Mouse (Mus musculus) brain, adult 2 months (tissue): Measurements from ENCODE around the gene Csmd2.
A peak's percentile ranks its signal among the peaks of the same experiment; 100 is the strongest.

Experiments used
- DNase-seq: peaks from one replicate; pipeline ENCODE4 v3.0.0; 2011; ENCODE audit warnings: low read depth, low spot score

The Csmd2 gene

DNA sequence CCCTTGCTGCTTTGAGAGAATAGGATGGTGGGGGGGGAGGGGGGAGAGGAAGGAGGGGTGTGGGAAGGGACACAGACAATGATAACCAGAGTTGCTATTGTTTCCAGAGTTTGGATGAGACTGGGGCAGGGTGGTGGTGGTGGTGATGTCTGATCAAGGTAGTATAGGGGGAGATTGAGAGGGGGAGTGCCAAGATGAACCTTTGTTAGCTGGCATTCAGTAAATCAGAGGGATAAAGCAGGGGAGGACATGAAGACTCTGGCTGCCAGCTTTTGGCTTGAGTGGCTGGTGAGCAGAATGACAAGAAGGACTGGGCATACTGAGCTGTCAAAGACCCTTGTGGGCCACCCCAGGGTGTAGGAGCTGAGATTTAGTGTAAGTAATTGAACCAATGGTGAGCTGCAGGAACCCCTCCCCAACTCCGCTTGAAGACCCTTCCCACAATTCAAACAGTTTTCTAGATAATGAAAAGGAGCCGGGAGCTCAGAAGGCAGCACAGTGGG lies 254.2 kb downstream of the Csmd2 start:
- DNase-seq, result no peak

- DNase-seq, result no peak
Measured at GRCm38 (mm10) chr4:128245201-128245600, 257.5 kb downstream of the Csmd2 start.

- DNase-seq, result no peak
Measured at GRCm38 (mm10) chr4:128248676-128249075, 261.0 kb downstream of the Csmd2 start.

- DNase-seq, result peak; percentile 53
Measured at GRCm38 (mm10) chr4:128259211-128259610, 271.6 kb downstream of the Csmd2 start.

- peak; percentile 75 for DNase-seq
Measured at GRCm38 (mm10) chr4:128260907-128261560, 273.4 kb downstream of the Csmd2 start, which contains the start of gene Hmgb4. TSS of gene Hmgb4 (minus strand) at chr4:128260957.

DNA sequence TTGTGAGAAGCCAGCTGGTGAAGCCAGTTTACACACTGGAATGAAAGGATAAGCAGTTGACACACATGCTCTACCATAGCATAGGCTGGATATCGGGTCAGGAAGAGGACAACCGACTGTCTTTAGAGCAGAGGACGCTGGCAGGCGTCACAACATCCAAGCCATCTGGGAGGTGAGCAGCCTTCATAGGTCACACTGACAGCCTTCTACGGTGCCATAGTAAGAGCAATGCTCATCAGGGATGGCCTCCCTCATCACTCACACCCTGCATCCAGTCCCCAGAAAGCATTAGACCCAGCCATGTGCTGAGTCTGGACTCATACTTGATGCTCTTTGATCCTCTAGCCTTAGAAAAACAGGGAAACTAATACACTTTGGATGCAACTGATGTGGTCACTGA lies 276.8 kb downstream of the Csmd2 start:
- no peak for DNase-seq

GRCm38 (mm10) chr4:128265341-128265740 lies 277.7 kb downstream of the Csmd2 start:
- peak; percentile 47 for DNase-seq

- no peak for DNase-seq
Measured at GRCm38 (mm10) chr4:128269261-128269875, 281.7 kb downstream of the Csmd2 start.

- no peak for DNase-seq
Measured at GRCm38 (mm10) chr4:128270177-128270576, 282.5 kb downstream of the Csmd2 start.

- DNase-seq, result peak; percentile 26
Measured at GRCm38 (mm10) chr4:128270931-128271330, 283.3 kb downstream of the Csmd2 start.

DNA sequence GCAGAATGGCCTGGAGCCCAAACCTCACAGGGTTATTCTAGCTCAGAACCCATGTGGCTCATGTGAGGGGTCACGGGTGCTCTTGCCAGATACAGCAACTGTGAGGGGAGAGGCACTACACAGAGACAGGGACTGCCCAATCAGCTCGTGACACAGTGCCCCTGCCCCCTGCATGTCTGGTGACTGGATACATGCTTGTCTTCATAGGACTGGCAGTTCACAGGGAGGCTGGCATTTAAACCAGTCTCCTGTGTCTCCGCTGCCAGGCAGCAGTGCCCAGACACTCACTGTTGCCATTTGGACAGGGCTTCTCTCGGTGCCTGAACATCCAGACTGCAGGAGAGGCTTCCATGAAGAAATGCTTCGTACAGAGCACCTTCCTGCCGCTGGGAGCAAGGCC lies 284.8 kb downstream of the Csmd2 start:
- peak; percentile 20 for DNase-seq

DNA sequence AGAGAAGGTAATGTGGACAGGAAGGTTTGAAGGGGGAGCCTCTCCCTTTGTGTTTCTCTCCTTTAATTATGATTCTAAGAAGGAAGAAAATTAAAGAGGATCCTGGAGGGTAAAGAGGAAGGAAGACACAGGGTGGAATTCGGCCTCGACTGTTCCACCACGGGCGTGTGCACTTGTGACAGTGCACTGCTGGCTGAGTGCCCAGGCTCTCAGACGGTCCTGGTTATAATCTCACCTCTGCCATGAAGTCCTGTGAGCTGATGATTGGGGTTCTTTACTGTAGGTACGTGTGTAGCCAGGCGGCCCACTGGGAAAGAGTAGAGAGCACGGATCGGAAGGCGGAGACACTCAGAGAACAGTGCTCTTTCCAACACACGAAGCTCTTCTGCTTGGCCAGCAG lies 285.5 kb downstream of the Csmd2 start:
- no peak for DNase-seq

DNA sequence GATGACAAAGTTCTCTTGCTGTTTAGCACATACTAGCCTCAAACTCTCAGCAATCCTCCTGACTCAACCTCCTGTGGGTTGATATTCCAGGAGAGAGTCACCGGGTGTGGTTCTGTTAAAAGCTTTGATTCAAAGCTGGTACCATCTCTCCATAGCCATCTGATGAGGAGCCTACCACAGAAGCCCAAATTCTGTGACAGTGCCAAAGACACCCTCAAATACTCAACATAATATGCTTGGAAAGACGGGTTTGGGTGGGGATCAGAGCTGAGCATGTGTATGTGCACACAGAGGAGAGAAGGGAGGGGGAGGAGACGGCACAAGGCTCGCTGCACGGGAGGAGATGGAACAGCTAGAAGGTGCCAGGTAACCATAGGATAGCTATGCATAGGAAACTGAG lies 287.5 kb downstream of the Csmd2 start:
- peak; percentile 54 for DNase-seq

GRCm38 (mm10) chr4:128275586-128275985 lies 287.9 kb downstream of the Csmd2 start:
- peak; percentile 66 for DNase-seq

- DNase-seq, result peak; percentile 66
Measured at GRCm38 (mm10) chr4:128285009-128285408, 297.4 kb downstream of the Csmd2 start.

DNA sequence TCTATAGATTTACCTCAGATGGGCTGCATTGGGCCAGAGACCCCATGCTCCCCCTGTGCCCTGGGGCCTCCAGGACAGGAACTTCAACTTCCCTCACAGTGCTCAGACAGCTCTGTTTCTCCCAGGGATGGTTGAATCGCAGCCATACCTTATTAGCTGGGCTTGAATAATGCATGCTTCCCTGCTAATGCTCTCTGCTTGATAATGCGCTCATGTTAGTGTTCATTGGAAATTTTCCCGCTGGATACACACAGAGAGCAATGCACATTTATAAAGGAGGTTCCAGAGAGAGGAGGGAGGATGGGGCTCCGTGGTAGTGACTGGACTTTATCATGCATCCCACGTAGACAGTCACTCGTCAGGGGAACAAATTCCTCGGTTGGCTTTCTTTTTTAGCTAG lies 300.4 kb downstream of the Csmd2 start:
- peak; percentile 9 for DNase-seq

- DNase-seq, result peak; percentile 85
Measured at GRCm38 (mm10) chr4:128304049-128304448, 316.4 kb downstream of the Csmd2 start.

- DNase-seq, result peak; percentile 47
Measured at GRCm38 (mm10) chr4:128306011-128306410, 318.4 kb downstream of the Csmd2 start.

- no peak for DNase-seq
Measured at GRCm38 (mm10) chr4:128315328-128315727, 327.7 kb downstream of the Csmd2 start.

DNA sequence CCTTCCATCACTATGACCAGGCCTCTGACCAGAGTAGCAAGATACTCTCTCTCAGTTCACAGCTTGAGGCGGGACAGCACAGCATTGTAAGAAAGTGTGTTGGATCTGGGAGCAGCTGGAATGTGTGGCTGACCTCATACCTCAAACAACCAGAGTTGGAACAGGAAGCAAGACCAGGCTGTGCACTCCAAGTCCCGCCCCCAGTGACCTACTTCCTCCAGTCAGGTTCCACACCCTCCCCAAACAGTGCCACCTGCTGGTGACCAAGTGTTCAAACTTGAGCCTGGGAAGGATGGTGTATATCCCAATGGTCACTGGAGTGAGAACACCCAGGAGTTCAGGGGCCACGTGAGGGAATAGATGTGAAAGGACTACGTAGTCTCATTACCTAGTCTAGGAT lies 330.3 kb downstream of the Csmd2 start:
- DNase-seq, result peak; percentile 40

DNA sequence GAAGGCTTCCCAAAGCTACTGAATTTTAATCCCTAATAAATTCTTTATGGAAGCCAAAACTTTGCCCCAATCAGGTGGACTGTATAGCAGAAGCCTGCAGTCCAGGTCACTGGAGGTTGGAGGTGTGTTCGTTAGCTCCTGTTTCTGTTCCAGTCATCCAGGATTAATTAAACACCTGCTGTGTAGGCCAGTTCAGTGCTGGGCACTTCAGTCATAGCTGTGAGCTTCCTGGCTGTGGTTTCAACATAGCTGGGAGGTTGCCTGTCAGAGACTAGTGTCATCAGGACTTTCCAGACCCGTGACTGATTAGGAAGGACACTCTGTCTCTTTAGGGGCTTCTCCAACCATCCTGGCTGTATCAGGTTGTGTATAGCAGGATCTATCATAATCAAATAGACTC lies 337.9 kb downstream of the Csmd2 start:
- peak; percentile 50 for DNase-seq

DNA sequence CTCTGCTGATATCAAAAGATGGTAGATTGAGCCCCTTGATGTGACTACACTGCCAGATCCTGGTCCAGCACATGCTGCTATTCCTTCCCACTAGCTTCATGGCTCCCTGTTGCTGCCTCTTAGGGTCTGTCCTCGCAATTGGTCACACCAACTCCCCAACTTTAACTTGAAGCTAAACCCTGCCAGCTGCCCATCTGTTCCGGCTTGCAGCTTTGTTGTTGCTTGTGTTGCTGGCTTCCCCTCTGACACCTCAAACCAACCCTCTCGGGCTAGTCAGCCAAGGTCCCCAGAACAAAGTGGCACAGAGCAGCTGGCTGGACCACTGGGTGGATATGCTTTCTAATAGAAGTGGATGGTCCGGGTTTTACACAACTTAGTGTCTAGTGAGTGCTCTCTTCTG lies 339.1 kb downstream of the Csmd2 start:
- no peak for DNase-seq

GRCm38 (mm10) chr4:128327421-128327820 lies 339.8 kb downstream of the Csmd2 start:
- no peak for DNase-seq
